Mouse (Mus musculus): ENCODE measurements around the gene Gm10135. TPM values are rescaled to one million over a fixed set of nuclear protein-coding genes. Genes with fewer than 3 reads are reported as not detected.
"Not testable (repeated sequence)": the region's sequence is repeated elsewhere in the genome, so short reads cannot be mapped to it uniquely, and the experiment has no call there.

Gene Gm10135
- polyA plus RNA-seq (2015; fragmentation: Nextera tagmentation; extraction: Ambion mirVana) = not detected in 2 replicates

- Histone ChIP-seq H3K9ac (no peak within 1 kb of the TSS), H3K4me3 (no peak within 1 kb of the TSS), H3K4me2 (no peak within 1 kb of the TSS), H3K27me3 (no peaks in the 10 kb centered on the region), H3K36me3 (peaks cover 62% of the 10 kb centered on the region), H3K9me3 (no peaks in the 10 kb centered on the region), H3K27ac (replicated peaks) (no peak within 1 kb of the TSS), H3K4me1 (replicated peaks) (no peaks in the 10 kb centered on the region)
- WGBS = 94% methylated on average over 7 of the region's 7 CpGs
- ATAC-seq (ENCODE audit: low read depth) = no peak
These were observed at the start of gene Gm10135 for GRCm38 (mm10) chr5:72974602-72975001. Gene Gm10135, minus strand, starts transcription at chr5:72974702.

GRCm38 (mm10) chr5:73023801-73024200 is 49.3 kb upstream of the Gm10135 start:
- Histone ChIP-seq H3K27ac (replicated peaks) (no peak overlapping the region), H3K9me3 (no peaks in the 10 kb centered on the region), H3K36me3 (peaks cover 60% of the 10 kb centered on the region), H3K4me3 (no peak overlapping the region), H3K4me2 (no peak overlapping the region), H3K9ac (no peak overlapping the region), H3K4me1 (replicated peaks) (no peaks in the 10 kb centered on the region), H3K27me3 (no peaks in the 10 kb centered on the region)
- 94% methylated on average over 13 of the region's 13 CpGs for WGBS
- no peak for ATAC-seq (ENCODE audit: low read depth)

GRCm38 (mm10) chr5:73014745-73015144 is 40.2 kb upstream of the Gm10135 start:
- H3K36me3 ChIP-seq = no peaks in the 10 kb centered on the region
- WGBS = 41% methylated on average over 9 of the region's 9 CpGs
- no peak for ATAC-seq (ENCODE audit: low read depth)
- H3K4me3 ChIP-seq = no peak overlapping the region
- no peak overlapping the region for H3K9ac ChIP-seq
- H3K9me3 ChIP-seq = no peaks in the 10 kb centered on the region
- no peak overlapping the region for H3K27ac ChIP-seq (replicated peaks)
- peaks cover 13% of the 10 kb centered on the region for H3K27me3 ChIP-seq
- peaks cover 12% of the 10 kb centered on the region for H3K4me1 ChIP-seq (replicated peaks)
- no peak overlapping the region for H3K4me2 ChIP-seq

GRCm38 (mm10) chr5:73013611-73014287 is 39.2 kb upstream of the Gm10135 start:
- not testable (repeated sequence) for H3K9me3 ChIP-seq; H3K36me3 ChIP-seq; H3K27ac ChIP-seq (replicated peaks)
- Histone ChIP-seq H3K27me3 (peaks cover 14% of the 10 kb centered on the region), H3K4me3 (peak overlapping the region; percentile 38), H3K9ac (peak overlapping the region; percentile 61), H3K4me2 (peak overlapping the region; percentile 65), H3K4me1 (replicated peaks) (peaks cover 12% of the 10 kb centered on the region)
- WGBS = 4% methylated on average over 53 of the region's 65 CpGs
- ATAC-seq (ENCODE audit: low read depth) = peak; percentile 78

- 19% methylated on average over 27 of the region's 27 CpGs for WGBS
- H3K36me3 ChIP-seq; H3K9me3 ChIP-seq; H3K9ac ChIP-seq; H3K27ac ChIP-seq (replicated peaks): not testable (repeated sequence)
- Histone ChIP-seq H3K4me1 (replicated peaks) (peaks cover 12% of the 10 kb centered on the region), H3K4me3 (peak overlapping the region; percentile 38), H3K27me3 (peaks cover 21% of the 10 kb centered on the region), H3K4me2 (peak overlapping the region; percentile 65)
- peak; percentile 68 for ATAC-seq (ENCODE audit: low read depth)
These were observed 38.5 kb upstream of the Gm10135 start for GRCm38 (mm10) chr5:73012884-73013610.

GRCm38 (mm10) chr5:73011806-73012205 is 37.3 kb upstream of the Gm10135 start:
- not testable (repeated sequence) for H3K27ac ChIP-seq (replicated peaks); H3K9me3 ChIP-seq; H3K9ac ChIP-seq; H3K4me2 ChIP-seq; H3K36me3 ChIP-seq; ATAC-seq (ENCODE audit: low read depth); H3K4me3 ChIP-seq
- Histone ChIP-seq H3K27me3 (peaks cover 33% of the 10 kb centered on the region), H3K4me1 (replicated peaks) (peaks cover 16% of the 10 kb centered on the region)
- 90% methylated on average over 15 of the region's 16 CpGs for WGBS

- not testable (repeated sequence) for H3K27ac ChIP-seq (replicated peaks); ATAC-seq (ENCODE audit: low read depth); H3K4me1 ChIP-seq (replicated peaks); H3K9ac ChIP-seq; H3K4me3 ChIP-seq; H3K36me3 ChIP-seq; H3K9me3 ChIP-seq
- H3K27me3 ChIP-seq = peaks cover 26% of the 10 kb centered on the region
- H3K4me2 ChIP-seq = peak overlapping the region; percentile 62; the same call in 1 of the 2 replicates
- WGBS = 35% methylated on average over 8 of the region's 8 CpGs
These were observed 33.7 kb upstream of the Gm10135 start for GRCm38 (mm10) chr5:73008230-73008629.

- 0 out of 2 replicates have a peak overlapping the region, but pooled peaks have one; percentile 59 for H3K27ac ChIP-seq (replicated peaks)
- H3K9me3 ChIP-seq = no peaks in the 10 kb centered on the region
- peaks cover 26% of the 10 kb centered on the region for H3K27me3 ChIP-seq
- H3K4me1 ChIP-seq (replicated peaks) = peaks cover 8% of the 10 kb centered on the region
- peak overlapping the region; percentile 62 for H3K4me2 ChIP-seq
- WGBS = 39% methylated on average over 5 of the region's 5 CpGs
- ATAC-seq (ENCODE audit: low read depth) = 0 out of 2 replicates have a peak, but pooled peaks have one; percentile 3
- H3K4me3 ChIP-seq = peak overlapping the region; percentile 50
- H3K36me3 ChIP-seq = no peaks in the 10 kb centered on the region
- peak overlapping the region; percentile 72 for H3K9ac ChIP-seq
These were observed 33.1 kb upstream of the Gm10135 start for GRCm38 (mm10) chr5:73007582-73007959.

- Histone ChIP-seq H3K4me2 (peak within 1 kb of the TSS; percentile 62), H3K4me3 (peak within 1 kb of the TSS; percentile 50), H3K36me3 (no peaks in the 10 kb centered on the region), H3K9me3 (no peaks in the 10 kb centered on the region), H3K4me1 (replicated peaks) (peaks cover 8% of the 10 kb centered on the region), H3K9ac (peak within 1 kb of the TSS; percentile 72), H3K27me3 (peaks cover 26% of the 10 kb centered on the region), H3K27ac (replicated peaks) (peak within 1 kb of the TSS; percentile 59)
- peak; percentile 94 for ATAC-seq (ENCODE audit: low read depth)
- 6% methylated on average over 65 of the region's 65 CpGs for WGBS
These were observed 32.5 kb upstream of the Gm10135 start, which contains the start of gene Slc10a4 for GRCm38 (mm10) chr5:73006784-73007581. Gene Slc10a4, plus strand, starts transcription at chr5:73006883.

- 81% methylated on average over 5 of the region's 5 CpGs for WGBS
- no peak overlapping the region for H3K4me2 ChIP-seq
- H3K9me3 ChIP-seq = no peaks in the 10 kb centered on the region
- H3K27ac ChIP-seq (replicated peaks) = no peak overlapping the region
- H3K9ac ChIP-seq = no peak overlapping the region
- H3K4me1 ChIP-seq (replicated peaks) = peaks cover 8% of the 10 kb centered on the region
- H3K4me3 ChIP-seq = no peak overlapping the region
- peaks cover 26% of the 10 kb centered on the region for H3K27me3 ChIP-seq
- no peak for ATAC-seq (ENCODE audit: low read depth)
- H3K36me3 ChIP-seq = no peaks in the 10 kb centered on the region
These were observed 29.5 kb upstream of the Gm10135 start for GRCm38 (mm10) chr5:73004046-73004445.

- not testable (repeated sequence) for ATAC-seq (ENCODE audit: low read depth); H3K27me3 ChIP-seq; H3K9ac ChIP-seq; H3K9me3 ChIP-seq; H3K4me3 ChIP-seq; H3K36me3 ChIP-seq; H3K4me2 ChIP-seq; H3K27ac ChIP-seq (replicated peaks)
- H3K4me1 ChIP-seq (replicated peaks) = peaks cover 14% of the 10 kb centered on the region
- 95% methylated on average over 1 of the region's 1 CpGs for WGBS
These were observed 24.0 kb upstream of the Gm10135 start for GRCm38 (mm10) chr5:72998546-72998945.

- H3K27me3 ChIP-seq = no peaks in the 10 kb centered on the region
- peaks cover 18% of the 10 kb centered on the region for H3K4me1 ChIP-seq (replicated peaks)
- no peaks in the 10 kb centered on the region for H3K36me3 ChIP-seq
- no peak; the same call in 1 of the 2 replicates for ATAC-seq (ENCODE audit: low read depth)
- H3K4me2 ChIP-seq = no peak overlapping the region
- no peak overlapping the region for H3K9ac ChIP-seq
- no peak overlapping the region for H3K4me3 ChIP-seq
- 26% methylated on average over 10 of the region's 10 CpGs for WGBS
- H3K9me3 ChIP-seq = no peaks in the 10 kb centered on the region
- H3K27ac ChIP-seq (replicated peaks) = no peak overlapping the region
These were observed 20.9 kb upstream of the Gm10135 start for GRCm38 (mm10) chr5:72995379-72995778.
